Mouse (Mus musculus) MEL (cell line): ENCODE results near the gene Acvr2b. TPM values are rescaled to one million over a fixed set of nuclear protein-coding genes. Genes with fewer than 3 reads are reported as not detected.

Experiments
- DNase-seq: peaks from one replicate; pipeline ENCODE4 v3.0.0; 2011; ENCODE audit warnings: low read depth, low spot score
- H3K27ac ChIP-seq: 2 replicates; pipeline ENCODE4 v1.5.1; 2012; ENCODE audit warnings: low read depth, mild to moderate bottlenecking, control low read depth, low read length, moderate library complexity; ENCODE audit not compliant: control insufficient read depth
- H3K27me3 ChIP-seq, 2 experiments: fragments of 150-350 bp in 1 of 2; sonication (generic) in 1 of 2; 2 replicates each; pipeline ENCODE4 v1.6.1; 2012; ENCODE audit warnings: low read length in 2 of 2, mild to moderate bottlenecking in 2 of 2, improper control_type of control experiment in 1 of 2, moderate library complexity in 1 of 2; ENCODE audit not compliant: insufficient read depth in 2 of 2, control insufficient read depth in 1 of 2
- H3K36me3 ChIP-seq, 2 experiments: 2 replicates each; pipeline ENCODE4 v1.6.1; 2012 to 2014; ENCODE audit warnings: low read length in 2 of 2, improper control_type of control experiment in 1 of 2, inconsistent platforms in 1 of 2, mild to moderate bottlenecking in 1 of 2; ENCODE audit not compliant: insufficient read depth in 2 of 2, control insufficient read depth in 1 of 2
- H3K4me1 ChIP-seq, 2 experiments: fragments of 150-350 bp in 1 of 2; sonication (generic) in 1 of 2; 2 replicates each; pipeline ENCODE4 v1.6.1; 2012; ENCODE audit warnings: low read length in 2 of 2, improper control_type of control experiment in 1 of 2, mild to moderate bottlenecking in 1 of 2; ENCODE audit not compliant: insufficient read depth in 2 of 2, control insufficient read depth in 1 of 2
- H3K4me3 ChIP-seq, 2 experiments: fragments of 150-350 bp in 1 of 2; sonication (generic) in 1 of 2; 2 replicates each; pipeline ENCODE4 v1.5.1; 2012; ENCODE audit warnings: low read depth in 2 of 2, low read length in 2 of 2, mild to moderate bottlenecking in 2 of 2, moderate library complexity in 2 of 2, control low read depth in 1 of 2, improper control_type of control experiment in 1 of 2; ENCODE audit not compliant: control insufficient read depth in 1 of 2, insufficient read depth in 1 of 2
- H3K79me2 ChIP-seq: 2 replicates; pipeline ENCODE4 v1.6.1; 2012; ENCODE audit warnings: mild to moderate bottlenecking, low read length, moderate library complexity; ENCODE audit not compliant: control insufficient read depth, poor library complexity, insufficient read depth
- H3K9ac ChIP-seq: 2 replicates; pipeline ENCODE4 v1.6.1; 2012; ENCODE audit warnings: low read depth, mild to moderate bottlenecking, control low read depth, low read length, moderate library complexity; ENCODE audit not compliant: control insufficient read depth, poor library complexity, severe bottlenecking
- H3K9me3 ChIP-seq: fragments of 150-350 bp; sonication (generic); replicated peaks from 2 replicates; pipeline ENCODE4 v1.6.1; 2012; ENCODE audit warnings: mild to moderate bottlenecking, low read length, improper control_type of control experiment, moderate library complexity; ENCODE audit not compliant: insufficient read depth
- CHD1 ChIP-seq: IDR thresholded peaks from 2 replicates; pipeline ENCODE4 v1.6.1; 2012; ENCODE audit warnings: low read depth, mild to moderate bottlenecking, inconsistent platforms, low read length, improper control_type of control experiment
- CHD2 ChIP-seq: IDR thresholded peaks from 2 replicates; pipeline ENCODE4 v1.6.1; 2011; ENCODE audit warnings: low read length, improper control_type of control experiment
- CTCF ChIP-seq, 3 experiments: IDR thresholded peaks in 2 of 3; conservative IDR thresholded peaks in 1 of 3; 2 replicates each; pipeline ENCODE4 v1.5.1; 2011 to 2012; ENCODE audit warnings: low read length in 3 of 3, low read depth in 2 of 3, mild to moderate bottlenecking in 2 of 3, improper control_type of control experiment in 1 of 3, inconsistent platforms in 1 of 3, mixed read lengths in 1 of 3, moderate library complexity in 1 of 3; ENCODE audit not compliant: control insufficient read depth in 1 of 3, insufficient read depth in 1 of 3, poor library complexity in 1 of 3, severe bottlenecking in 1 of 3
- ELF1 ChIP-seq: IDR thresholded peaks from 2 replicates; pipeline ENCODE4 v1.6.1; 2014; ENCODE audit warnings: low read depth, mild to moderate bottlenecking, inconsistent platforms, low read length, improper control_type of control experiment, moderate library complexity
- ETS1 ChIP-seq: IDR thresholded peaks from 2 replicates; pipeline ENCODE4 v1.6.1; 2012; ENCODE audit warnings: low read depth, mild to moderate bottlenecking, inconsistent platforms, low read length, improper control_type of control experiment, moderate library complexity
- GABPA ChIP-seq: IDR thresholded peaks from 2 replicates; pipeline ENCODE4 v1.6.1; 2012; ENCODE audit warnings: low read depth, mild to moderate bottlenecking, inconsistent platforms, low read length, improper control_type of control experiment, moderate library complexity
- GATA1 ChIP-seq: IDR thresholded peaks from 2 replicates; pipeline ENCODE4 v1.6.1; 2011; ENCODE audit warnings: low read depth, low read length, improper control_type of control experiment
- HCFC1 ChIP-seq: IDR thresholded peaks from 2 replicates; pipeline ENCODE4 v1.6.1; 2012; ENCODE audit warnings: low read depth, mild to moderate bottlenecking, inconsistent platforms, low read length, improper control_type of control experiment, moderate library complexity
- JUND ChIP-seq: IDR thresholded peaks from 2 replicates; pipeline ENCODE4 v1.6.1; 2011; ENCODE audit warnings: low read depth, mild to moderate bottlenecking, improper control_type of control experiment, low read length
- MAFK ChIP-seq: IDR thresholded peaks from 2 replicates; pipeline ENCODE4 v1.6.1; 2011; ENCODE audit warnings: low read depth, mild to moderate bottlenecking, low read length, improper control_type of control experiment, borderline replicate concordance
- MAX ChIP-seq: IDR thresholded peaks from 2 replicates; pipeline ENCODE4 v1.6.1; 2011; ENCODE audit warnings: low read length, improper control_type of control experiment
- MXI1 ChIP-seq: IDR thresholded peaks from 2 replicates; pipeline ENCODE4 v1.6.1; 2011; ENCODE audit warnings: mild to moderate bottlenecking, low read depth, low read length, improper control_type of control experiment
- NELFE ChIP-seq: IDR thresholded peaks from 2 replicates; pipeline ENCODE4 v1.6.1; 2011; ENCODE audit warnings: low read depth, low read length, improper control_type of control experiment
- NRF1 ChIP-seq: IDR thresholded peaks from 2 replicates; pipeline ENCODE4 v1.6.1; 2014; ENCODE audit warnings: low read depth, mild to moderate bottlenecking, inconsistent platforms, low read length, improper control_type of control experiment, moderate library complexity; ENCODE audit not compliant: poor library complexity, insufficient read depth, severe bottlenecking
- POLR2A ChIP-seq, 2 experiments: IDR thresholded peaks; 2 replicates each; pipeline ENCODE4 v1.6.1; 2011 to 2012; ENCODE audit warnings: low read length in 2 of 2, mild to moderate bottlenecking in 2 of 2, control low read depth in 1 of 2, improper control_type of control experiment in 1 of 2, low read depth in 1 of 2, moderate library complexity in 1 of 2; ENCODE audit not compliant: control insufficient read depth in 1 of 2, insufficient read depth in 1 of 2, poor library complexity in 1 of 2
- RCOR1 ChIP-seq: IDR thresholded peaks from 2 replicates; pipeline ENCODE4 v1.6.1; 2012; ENCODE audit warnings: low read depth, mild to moderate bottlenecking, inconsistent platforms, low read length, improper control_type of control experiment
- SIN3A ChIP-seq: IDR thresholded peaks from 2 replicates; pipeline ENCODE4 v1.6.1; 2012; ENCODE audit warnings: low read length, improper control_type of control experiment, inconsistent platforms
- TAL1 ChIP-seq: IDR thresholded peaks from 2 replicates; pipeline ENCODE4 v1.6.1; 2012; ENCODE audit warnings: mild to moderate bottlenecking, inconsistent platforms, low read length, moderate library complexity, mixed read lengths
- TBP ChIP-seq: IDR thresholded peaks from 2 replicates; pipeline ENCODE4 v1.8.0; 2011; ENCODE audit warnings: low read depth, low read length, improper control_type of control experiment
- TCF12 ChIP-seq: IDR thresholded peaks from 2 replicates; pipeline ENCODE4 v1.6.1; 2014; ENCODE audit warnings: low read depth, mild to moderate bottlenecking, inconsistent platforms, low read length, improper control_type of control experiment, moderate library complexity
- USF1 ChIP-seq: IDR thresholded peaks from 2 replicates; pipeline ENCODE4 v1.6.1; 2014; ENCODE audit warnings: low read depth, mild to moderate bottlenecking, inconsistent platforms, low read length, improper control_type of control experiment, moderate library complexity
- USF2 ChIP-seq, 2 experiments: IDR thresholded peaks; 2 replicates each; pipeline ENCODE4 v1.6.1; 2011 to 2012; ENCODE audit warnings: improper control_type of control experiment in 2 of 2, low read length in 2 of 2, borderline replicate concordance in 1 of 2, inconsistent platforms in 1 of 2, low read depth in 1 of 2, mild to moderate bottlenecking in 1 of 2; ENCODE audit not compliant: insufficient read depth in 1 of 2
- ZC3H11A ChIP-seq: IDR thresholded peaks from 2 replicates; pipeline ENCODE4 v1.6.1; 2012; ENCODE audit warnings: low read depth, mild to moderate bottlenecking, inconsistent platforms, low read length, improper control_type of control experiment
- ZMIZ1 ChIP-seq: IDR thresholded peaks from 2 replicates; pipeline ENCODE4 v1.6.1; 2012; ENCODE audit warnings: low read depth, mild to moderate bottlenecking, inconsistent platforms, low read length, improper control_type of control experiment, moderate library complexity
- ZNF384 ChIP-seq: IDR thresholded peaks from 2 replicates; pipeline ENCODE4 v1.6.1; 2012; ENCODE audit warnings: low read depth, mild to moderate bottlenecking, inconsistent platforms, low read length, improper control_type of control experiment
- polyA plus RNA-seq, 2 experiments: library from polyadenylated mRNA; stranded (reverse) in 1 of 2; unstranded in 1 of 2; fragments of >175 nt in 1 of 2; fragments of >200 nt in 1 of 2; gene quantifications; 2 replicates each; pipeline versions ENCODE4 v1.2.1 to v1.2.4; 2012; ENCODE audit warnings: low replicate concordance in 2 of 2, low read depth in 1 of 2; ENCODE audit not compliant: insufficient read length in 2 of 2, insufficient read depth in 1 of 2, missing spikeins in 1 of 2
- total RNA-seq: library from RNA; depleted of rRNA; stranded (reverse); fragments of 300-350 nt; gene quantifications from 2 replicates; pipeline ENCODE4 v1.2.3, GENCODE M21; 2012; rRNA removed

Gene Acvr2b
- total RNA-seq (0.81 and 1.7 TPM in 2 replicates), polyA plus RNA-seq (1 to 10 TPM in 1 of 2 experiments, not detected in 1; 1.9 TPM)

GRCm38 (mm10) chr9:119401801-119402214, at the start of gene Acvr2b:
Acvr2b (plus strand) TSS chr9:119402118.
- Histone ChIP-seq H3K4me1 (no peaks in the 10 kb centered on the region), H3K4me3 (peak within 1 kb of the TSS; percentile 53 to 64), H3K9me3 (no peaks in the 10 kb centered on the region), H3K27ac (no peak within 1 kb of the TSS), H3K9ac (peak within 1 kb of the TSS; percentile 67), H3K79me2 (no peaks in the 10 kb centered on the region), H3K27me3 (peaks cover 0 to 1% of the 10 kb centered on the region in 2 experiments; a peak in 1 of 4 replicates), H3K36me3 (no peaks in the 10 kb centered on the region)
- TF ChIP-seq CHD1: no peak
- 0 out of 2 replicates have a peak, but pooled peaks have one; percentile 11 for TF ChIP-seq USF1
- TF ChIP-seq MXI1: peak; percentile 44; the same call in 1 of the 2 replicates
- TF ChIP-seq CHD2: no peak
- TF ChIP-seq SIN3A: peak; percentile 49
- no peak for TF ChIP-seq TAL1
- TF ChIP-seq RCOR1: no peak
- no peak; the same call in 1 of the 2 replicates for TF ChIP-seq HCFC1
- TF ChIP-seq NRF1: no peak
- peak; percentile 88 for DNase-seq

- DNase-seq: no peak
- H3K79me2 ChIP-seq: peaks cover 5% of the 10 kb centered on the region; the same call in 1 of the 2 replicates
- H3K27ac ChIP-seq: no peak overlapping the region
- TF ChIP-seq HCFC1 (no peak), MAX (no peak), GATA1 (no peak), ZNF384 (no peak), GABPA (no peak), MAFK (no peak)
- TF ChIP-seq, all 39 proteins: peak for 0
- Histone ChIP-seq H3K4me3 (no peak overlapping the region), H3K9ac (no peak overlapping the region), H3K36me3 (no peaks in the 10 kb centered on the region), H3K4me1 (peaks cover 0 to 10% of the 10 kb centered on the region in 2 experiments; a peak in 1 of 4 replicates), H3K9me3 (no peaks in the 10 kb centered on the region), H3K27me3 (no peaks in the 10 kb centered on the region)
These were observed 48.0 kb upstream of the Acvr2b start for GRCm38 (mm10) chr9:119353926-119354325.

- Histone ChIP-seq H3K79me2 (peaks cover 5% of the 10 kb centered on the region; the same call in 1 of the 2 replicates), H3K27me3 (no peaks in the 10 kb centered on the region), H3K9me3 (no peaks in the 10 kb centered on the region), H3K9ac (no peak overlapping the region), H3K36me3 (no peaks in the 10 kb centered on the region), H3K4me1 (peaks cover 0 to 10% of the 10 kb centered on the region in 2 experiments; a peak in 1 of 4 replicates), H3K4me3 (no peak overlapping the region), H3K27ac (no peak overlapping the region)
- DNase-seq: no peak
- no peak for TF ChIP-seq ZMIZ1
- TF ChIP-seq ZC3H11A: no peak
- TF ChIP-seq CTCF (IDR thresholded peaks at IDR 0.05 in 2 of 3, conservative IDR thresholded peaks at IDR 0.05 in 1 of 3; ENCODE audit: control insufficient read depth in 1 of 3, insufficient read depth in 1 of 3, low read depth in 2 of 3, low read length in 3 of 3, poor library complexity in 1 of 3, severe bottlenecking in 1 of 3): no peak
- TF ChIP-seq JUND: no peak
- TF ChIP-seq POLR2A (IDR thresholded peaks at IDR 0.05; ENCODE audit: control insufficient read depth in 1 of 2, insufficient read depth in 1 of 2, low read depth in 1 of 2, low read length in 2 of 2, poor library complexity in 1 of 2): no peak
- TF ChIP-seq NRF1: no peak
- TF ChIP-seq RCOR1: no peak
- no peak for TF ChIP-seq GABPA
- TF ChIP-seq MAFK: no peak
- TF ChIP-seq MAX: no peak
- no peak for TF ChIP-seq TAL1
- TF ChIP-seq USF1: no peak
- TF ChIP-seq ETS1: no peak
- no peak for TF ChIP-seq NELFE
- no peak for TF ChIP-seq USF2 (IDR thresholded peaks at IDR 0.05; ENCODE audit: borderline replicate concordance in 1 of 2, insufficient read depth in 1 of 2, low read depth in 1 of 2, low read length in 2 of 2)
- TF ChIP-seq TCF12: no peak
- TF ChIP-seq TBP: no peak
- TF ChIP-seq ELF1: no peak
These were observed 46.0 kb upstream of the Acvr2b start for GRCm38 (mm10) chr9:119355943-119356342.
